Mouse (Mus musculus) liver, postnatal 0 days (tissue): ENCODE measurements around the gene Brf1.

Experiments used
- CTCF ChIP-seq: sonication (generic); IDR thresholded peaks from 2 replicates; pipeline ENCODE4 v1.5.1; 2016; ENCODE audit warnings: antibody characterized with exemption, low read depth
- EP300 ChIP-seq: IDR thresholded peaks from 2 replicates; pipeline ENCODE4 v1.6.1; 2016; ENCODE audit warnings: antibody characterized with exemption, low read depth, mild to moderate bottlenecking

- TF ChIP-seq CTCF (peak; percentile 51), EP300 (no peak)
Measured at GRCm38 (mm10) chr12:113002667-113003066, 2.2 kb upstream of the Brf1 start.
